Comparison of ENCODE assay signal across 10 mouse cellular contexts in genomic region chr10:79700676-79701075, GRCm38 (mm10). TPM values are rescaled to one million over a fixed set of nuclear protein-coding genes. Genes with fewer than 3 reads are reported as not detected.
A peak's percentile ranks its signal among the peaks of the same experiment; 100 is the strongest.
DNase-seq lines count a peak whose midpoint lies in the region; ATAC-seq and TF ChIP-seq lines count a peak whose summit lies in the region.
"Had no signal": no experiment of that assay in that cellular context is flagged by ENCODE, and none has a peak within 500 bp of the region (broad histone marks: within the 10 kb centered on the region; RNA-seq: fewer than 3 reads in every experiment).

No protein-coding gene starts in this region.

- DNase-seq in heart, adult 11 months, result no peak
- no peak for DNase-seq in lung, postnatal 14 days
- no peak for DNase-seq in spleen, adult 12 weeks (ENCODE audit: low spot score)
- DNase-seq in spleen, postnatal 36 days (ENCODE audit: low spot score in 2 of 2), result no peak
- DNase-seq: cerebellum, adult 18-20 months had no signal

- no peak for TF ChIP-seq POLR2A in small intestine, adult 2 months (IDR thresholded peaks at IDR 0.05; ENCODE audit: low read depth, low read length)

- H3K9ac ChIP-seq in heart, embryonic 11.5 days (ENCODE audit: low read depth, low read length), result peak overlapping the region; percentile 52; the same call in 1 of the 2 replicates
- H3K9ac ChIP-seq in lung, embryonic 16.5 days (ENCODE audit: low read length), result no peak overlapping the region
- no peak overlapping the region for H3K9ac ChIP-seq in hindbrain, embryonic 15.5 days
- H3K9ac ChIP-seq: neural tube, embryonic 12.5 days had no signal

- H3K27ac ChIP-seq in heart, embryonic 11.5 days (ENCODE audit: low read depth, low read length), result peak overlapping the region; percentile 80
- H3K27ac ChIP-seq in lung, embryonic 16.5 days (ENCODE audit: low read length), result peak overlapping the region; percentile 92
- peak overlapping the region; percentile 28; the same call in 1 of the 2 replicates for H3K27ac ChIP-seq in hindbrain, embryonic 15.5 days (replicated peaks)
- peak overlapping the region; percentile 64 for H3K27ac ChIP-seq in small intestine, adult 2 months (ENCODE audit: insufficient read depth, low read depth, low read length)
- H3K27ac ChIP-seq: neural tube, embryonic 12.5 days had no signal

- no peaks in the 10 kb centered on the region for H3K27me3 ChIP-seq in heart, embryonic 11.5 days (ENCODE audit: control insufficient read depth, insufficient read depth, low read length)
- H3K27me3 ChIP-seq in lung, embryonic 16.5 days (ENCODE audit: control insufficient read depth, insufficient read depth, low read depth, low read length), result no peaks in the 10 kb centered on the region
- H3K27me3 ChIP-seq in hindbrain, embryonic 15.5 days, result no peaks in the 10 kb centered on the region
- H3K27me3 ChIP-seq in small intestine, adult 2 months (ENCODE audit: control insufficient read depth, insufficient read depth, low read length), result no peaks in the 10 kb centered on the region
- H3K27me3 ChIP-seq: neural tube, embryonic 12.5 days had no signal

- no peak for ATAC-seq in heart, embryonic 11.5 days (replicated peaks; ENCODE audit: insufficient number of reproducible peaks, low FRiP score, low TSS enrichment)
- ATAC-seq in lung, embryonic 16.5 days (ENCODE audit: low read depth), result no peak
- ATAC-seq in hindbrain, embryonic 15.5 days (ENCODE audit: low FRiP score, low read depth), result no peak

- peak overlapping the region; percentile 23 for H3K4me2 ChIP-seq in heart, embryonic 11.5 days
- H3K4me2 ChIP-seq in lung, embryonic 16.5 days (ENCODE audit: low read depth, low read length), result no peak overlapping the region
- H3K4me2 ChIP-seq in hindbrain, embryonic 15.5 days, result no peak overlapping the region
- H3K4me2 ChIP-seq: neural tube, embryonic 12.5 days had no signal

- H3K4me3 ChIP-seq in heart, embryonic 11.5 days (ENCODE audit: low read depth, low read length), result no peak overlapping the region
- H3K4me3 ChIP-seq in lung, embryonic 16.5 days (ENCODE audit: low read length), result no peak overlapping the region
- H3K4me3 ChIP-seq in hindbrain, embryonic 15.5 days, result no peak overlapping the region
- no peak overlapping the region for H3K4me3 ChIP-seq in small intestine, adult 2 months (ENCODE audit: low read depth, low read length)
- H3K4me3 ChIP-seq: neural tube, embryonic 12.5 days had no signal

- 33% methylated on average over 7 of the region's 7 CpGs for WGBS in heart, embryonic 11.5 days (ENCODE audit: insufficient replicate concordance)
- WGBS in lung, embryonic 16.5 days, result 22% methylated on average over 7 of the region's 7 CpGs
- 61% methylated on average over 7 of the region's 7 CpGs for WGBS in hindbrain, embryonic 15.5 days
- WGBS in small intestine, adult 2 months, result 21% methylated on average over 7 of the region's 7 CpGs

- H3K9me3 ChIP-seq in heart, embryonic 11.5 days (replicated peaks; ENCODE audit: control insufficient read depth, low read length), result no peaks in the 10 kb centered on the region
- no peaks in the 10 kb centered on the region for H3K9me3 ChIP-seq in lung, embryonic 16.5 days (ENCODE audit: control insufficient read depth, low read length)
- H3K9me3 ChIP-seq in hindbrain, embryonic 15.5 days, result no peaks in the 10 kb centered on the region
- H3K9me3 ChIP-seq: neural tube, embryonic 12.5 days had no signal

- peaks cover 29% of the 10 kb centered on the region for H3K4me1 ChIP-seq in heart, embryonic 11.5 days (ENCODE audit: control insufficient read depth, insufficient read depth, low read length)
- H3K4me1 ChIP-seq in lung, embryonic 16.5 days (replicated peaks; ENCODE audit: control insufficient read depth, insufficient read depth, low read length), result peaks cover 30% of the 10 kb centered on the region
- H3K4me1 ChIP-seq in hindbrain, embryonic 15.5 days (replicated peaks), result peaks cover 10% of the 10 kb centered on the region
- H3K4me1 ChIP-seq in small intestine, adult 2 months (ENCODE audit: control insufficient read depth, insufficient read depth, insufficient read length, low read length), result peaks cover 48% of the 10 kb centered on the region

- TF ChIP-seq CTCF in small intestine, adult 2 months (IDR thresholded peaks at IDR 0.05; ENCODE audit: extremely low read depth, insufficient read length, insufficient replicate concordance, low read depth, low read length), result no peak

- no peaks in the 10 kb centered on the region for H3K36me3 ChIP-seq in heart, embryonic 11.5 days (ENCODE audit: control insufficient read depth, insufficient read depth, low read length)
- H3K36me3 ChIP-seq in lung, embryonic 16.5 days (ENCODE audit: control insufficient read depth, insufficient read depth, low read length), result no peaks in the 10 kb centered on the region
- H3K36me3 ChIP-seq in hindbrain, embryonic 15.5 days, result no peaks in the 10 kb centered on the region
- H3K36me3 ChIP-seq in small intestine, adult 2 months (ENCODE audit: control insufficient read depth, insufficient read depth, low read length), result no peaks in the 10 kb centered on the region
- H3K36me3 ChIP-seq: neural tube, embryonic 12.5 days had no signal

RNA-seq across cellular contexts. Expression of gene Bsg, which starts 3.6 kb away (rescaled TPM):
- polyA plus RNA-seq in heart, embryonic 11.5 days (2014; fragmentation: Nextera tagmentation; extraction: Ambion mirVana), result 1,233 and 1,252 TPM in 2 replicates
- polyA plus RNA-seq in lung, embryonic 16.5 days (2015; fragmentation: Nextera tagmentation; extraction: Ambion mirVana), result 1,174 and 1,330 TPM in 2 replicates
- polyA plus RNA-seq in hindbrain, embryonic 15.5 days (2015; fragmentation: Nextera tagmentation; extraction: Ambion mirVana), result 985 and 993 TPM in 2 replicates
- 1,266 and 1,465 TPM in 2 replicates for polyA plus RNA-seq in small intestine, adult 2 months (2012; rRNA removed)

RNA-seq across cellular contexts. Expression of gene Gzmm, which starts 11.9 kb away (rescaled TPM):
- 0.40 and 1.0 TPM in 2 replicates for polyA plus RNA-seq in heart, embryonic 11.5 days (2014; fragmentation: Nextera tagmentation; extraction: Ambion mirVana)
- polyA plus RNA-seq in lung, embryonic 16.5 days (2015; fragmentation: Nextera tagmentation; extraction: Ambion mirVana), result 0.62 and 0.98 TPM in 2 replicates
- 1.3 and 1.4 TPM in 2 replicates for polyA plus RNA-seq in hindbrain, embryonic 15.5 days (2015; fragmentation: Nextera tagmentation; extraction: Ambion mirVana)
- polyA plus RNA-seq in small intestine, adult 2 months (2012; rRNA removed), result 0.11 and 0.52 TPM in 2 replicates

RNA-seq across cellular contexts. Expression of gene Hcn2, which starts 15.8 kb away (rescaled TPM):
- polyA plus RNA-seq in heart, embryonic 11.5 days (2014; fragmentation: Nextera tagmentation; extraction: Ambion mirVana), result 0.13 and 0.14 TPM in 2 replicates
- polyA plus RNA-seq in lung, embryonic 16.5 days (2015; fragmentation: Nextera tagmentation; extraction: Ambion mirVana), result not detected in 2 replicates
- polyA plus RNA-seq in hindbrain, embryonic 15.5 days (2015; fragmentation: Nextera tagmentation; extraction: Ambion mirVana), result 2.6 and 2.8 TPM in 2 replicates
- 8.3 and 19.2 TPM in 2 replicates for polyA plus RNA-seq in small intestine, adult 2 months (2012; rRNA removed)

RNA-seq across cellular contexts. Expression of gene Cdc34, which starts 18.7 kb away (rescaled TPM):
- polyA plus RNA-seq in heart, embryonic 11.5 days (2014; fragmentation: Nextera tagmentation; extraction: Ambion mirVana), result 159 and 164 TPM in 2 replicates
- polyA plus RNA-seq in lung, embryonic 16.5 days (2015; fragmentation: Nextera tagmentation; extraction: Ambion mirVana), result 64.0 and 68.9 TPM in 2 replicates
- polyA plus RNA-seq in hindbrain, embryonic 15.5 days (2015; fragmentation: Nextera tagmentation; extraction: Ambion mirVana), result 82.4 and 91.7 TPM in 2 replicates
- polyA plus RNA-seq in small intestine, adult 2 months (2012; rRNA removed), result 101 and 163 TPM in 2 replicates

RNA-seq across cellular contexts. Expression of gene Tpgs1, which starts 31.5 kb away (rescaled TPM):
- polyA plus RNA-seq in heart, embryonic 11.5 days (2014; fragmentation: Nextera tagmentation; extraction: Ambion mirVana), result 47.4 and 48.6 TPM in 2 replicates
- polyA plus RNA-seq in lung, embryonic 16.5 days (2015; fragmentation: Nextera tagmentation; extraction: Ambion mirVana), result 57.5 and 58.3 TPM in 2 replicates
- 102 and 107 TPM in 2 replicates for polyA plus RNA-seq in hindbrain, embryonic 15.5 days (2015; fragmentation: Nextera tagmentation; extraction: Ambion mirVana)
- 76.0 and 138 TPM in 2 replicates for polyA plus RNA-seq in small intestine, adult 2 months (2012; rRNA removed)

Comparison
In these comparisons a context has a peak if more than half of its experiments do, and no peak if none do; other contexts are left out.
1. H3K27ac ChIP-seq: peak in every context shown above with its lines; median percentile 92 in lung, embryonic 16.5 days; 80 in heart, embryonic 11.5 days; 64 in small intestine, adult 2 months; 28 in hindbrain, embryonic 15.5 days.